Mouse (Mus musculus): ENCODE data around the gene 1700010B08Rik. TPM values are rescaled to one million over a fixed set of nuclear protein-coding genes. Genes with fewer than 3 reads are reported as not detected.
"Not testable (repeated sequence)": the region's sequence is repeated elsewhere in the genome, so short reads cannot be mapped to it uniquely, and the experiment has no call there.

Gene 1700010B08Rik
- 0.26 TPM in 1 of 2 replicates, not detected in the other for total RNA-seq (2012; rRNA removed)

GRCm38 (mm10) chr2:173719115-173719514 lies at the start of gene 1700010B08Rik:
1700010B08Rik (plus strand) TSS chr2:173719415.
- H3K36me3 ChIP-seq (ENCODE audit: control insufficient read depth, insufficient read depth, low read length, poor library complexity, severe bottlenecking); in situ Hi-C loops (cut with MboI; ENCODE audit: low sequenced_read_pairs in 2 of 2, unreplicated experiment in 2 of 2); H3K4me1 ChIP-seq (ENCODE audit: control insufficient read depth in 2 of 2, insufficient read depth in 2 of 2, low read length in 2 of 2, poor library complexity in 1 of 2); H3K9me3 ChIP-seq (ENCODE audit: control insufficient read depth, insufficient read depth, low read depth, low read length); H3K9ac ChIP-seq (ENCODE audit: insufficient read depth, low read depth, low read length, poor library complexity, severe bottlenecking); DNase-seq (ENCODE audit: low read depth, low spot score); H3K4me3 ChIP-seq (ENCODE audit: insufficient read depth in 1 of 2, low read depth in 1 of 2, low read length in 2 of 2, poor library complexity in 1 of 2, severe bottlenecking in 1 of 2); H3K27ac ChIP-seq (ENCODE audit: insufficient read depth, low read depth, low read length, poor library complexity, severe bottlenecking): not testable (repeated sequence)

DNA sequence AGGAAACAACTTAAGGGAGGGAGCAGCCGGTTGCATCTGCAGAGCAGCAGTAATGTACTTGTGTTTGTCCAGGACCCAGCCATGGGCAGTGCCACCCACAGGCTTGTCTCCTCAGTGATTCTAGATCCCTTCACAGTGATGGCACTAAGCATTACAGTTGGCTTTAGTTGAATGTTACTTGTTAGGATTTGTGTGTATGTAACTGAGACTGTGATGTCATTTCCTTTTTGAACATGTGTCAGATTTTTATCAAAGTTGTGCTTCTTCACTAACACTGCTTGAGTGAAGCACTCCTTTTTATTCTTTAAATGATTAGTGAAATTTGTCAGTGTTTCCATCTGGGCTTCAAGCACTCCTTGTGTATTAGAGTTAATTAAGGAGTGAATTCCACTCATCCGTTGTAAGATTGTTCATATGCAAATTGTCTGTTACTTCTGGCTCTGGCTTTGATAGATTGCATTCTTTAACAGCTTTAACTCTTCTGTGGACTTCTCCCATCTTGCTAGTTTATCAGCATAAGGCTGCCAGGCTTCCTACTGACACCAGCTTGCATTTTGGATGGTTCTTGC lies 46.8 kb upstream of the 1700010B08Rik start:
- Histone ChIP-seq H3K36me3 (ENCODE audit: control insufficient read depth, insufficient read depth, low read length, poor library complexity, severe bottlenecking) (peaks cover 9% of the 10 kb centered on the region; the same call in 1 of the 2 replicates), H3K4me3 (ENCODE audit: insufficient read depth in 1 of 2, low read depth in 1 of 2, low read length in 2 of 2, poor library complexity in 1 of 2, severe bottlenecking in 1 of 2) (no peak overlapping the region), H3K9me3 (ENCODE audit: control insufficient read depth, insufficient read depth, low read depth, low read length) (no peaks in the 10 kb centered on the region), H3K4me1 (ENCODE audit: control insufficient read depth in 2 of 2, insufficient read depth in 2 of 2, low read length in 2 of 2, poor library complexity in 1 of 2) (no peaks in the 10 kb centered on the region), H3K27ac (ENCODE audit: insufficient read depth, low read depth, low read length, poor library complexity, severe bottlenecking) (no peak overlapping the region), H3K9ac (ENCODE audit: insufficient read depth, low read depth, low read length, poor library complexity, severe bottlenecking) (no peak overlapping the region)
- in situ Hi-C loops (cut with MboI; ENCODE audit: low sequenced_read_pairs in 2 of 2, unreplicated experiment in 2 of 2) = no loop called here
- TF ChIP-seq CHD2 (IDR thresholded peaks at IDR 0.05; ENCODE audit: low read depth, low read length) (no peak), HCFC1 (IDR thresholded peaks at IDR 0.05; ENCODE audit: borderline replicate concordance, insufficient read depth, low read length) (no peak), ZC3H11A (IDR thresholded peaks at IDR 0.05; ENCODE audit: borderline replicate concordance, low read depth, low read length) (no peak), MAFK (IDR thresholded peaks at IDR 0.05; ENCODE audit: insufficient read depth, low read depth, low read length) (no peak), ZNF384 (IDR thresholded peaks at IDR 0.05; ENCODE audit: low read depth, low read length) (no peak)
- DNase-seq (ENCODE audit: low read depth, low spot score) = no peak

- Histone ChIP-seq H3K9me3 (ENCODE audit: control insufficient read depth, insufficient read depth, low read depth, low read length) (no peaks in the 10 kb centered on the region), H3K36me3 (ENCODE audit: control insufficient read depth, insufficient read depth, low read length, poor library complexity, severe bottlenecking) (peaks cover 9% of the 10 kb centered on the region; the same call in 1 of the 2 replicates), H3K4me1 (ENCODE audit: control insufficient read depth in 2 of 2, insufficient read depth in 2 of 2, low read length in 2 of 2, poor library complexity in 1 of 2) (no peaks in the 10 kb centered on the region), H3K4me3 (ENCODE audit: insufficient read depth in 1 of 2, low read depth in 1 of 2, low read length in 2 of 2, poor library complexity in 1 of 2, severe bottlenecking in 1 of 2) (no peak overlapping the region), H3K27ac (ENCODE audit: insufficient read depth, low read depth, low read length, poor library complexity, severe bottlenecking) (no peak overlapping the region), H3K9ac (ENCODE audit: insufficient read depth, low read depth, low read length, poor library complexity, severe bottlenecking) (no peak overlapping the region)
- DNase-seq (ENCODE audit: low read depth, low spot score) = no peak
- in situ Hi-C loops (cut with MboI; ENCODE audit: low sequenced_read_pairs in 2 of 2, unreplicated experiment in 2 of 2) = no loop called here
- TF ChIP-seq ZC3H11A (IDR thresholded peaks at IDR 0.05; ENCODE audit: borderline replicate concordance, low read depth, low read length) = no peak
- no peak for TF ChIP-seq MAFK (IDR thresholded peaks at IDR 0.05; ENCODE audit: insufficient read depth, low read depth, low read length)
- TF ChIP-seq HCFC1 (IDR thresholded peaks at IDR 0.05; ENCODE audit: borderline replicate concordance, insufficient read depth, low read length) = no peak
- no peak for TF ChIP-seq ZNF384 (IDR thresholded peaks at IDR 0.05; ENCODE audit: low read depth, low read length)
- TF ChIP-seq CHD2 (IDR thresholded peaks at IDR 0.05; ENCODE audit: low read depth, low read length) = no peak
Observed at GRCm38 (mm10) chr2:173673469-173673868, 45.7 kb upstream of the 1700010B08Rik start.

DNA sequence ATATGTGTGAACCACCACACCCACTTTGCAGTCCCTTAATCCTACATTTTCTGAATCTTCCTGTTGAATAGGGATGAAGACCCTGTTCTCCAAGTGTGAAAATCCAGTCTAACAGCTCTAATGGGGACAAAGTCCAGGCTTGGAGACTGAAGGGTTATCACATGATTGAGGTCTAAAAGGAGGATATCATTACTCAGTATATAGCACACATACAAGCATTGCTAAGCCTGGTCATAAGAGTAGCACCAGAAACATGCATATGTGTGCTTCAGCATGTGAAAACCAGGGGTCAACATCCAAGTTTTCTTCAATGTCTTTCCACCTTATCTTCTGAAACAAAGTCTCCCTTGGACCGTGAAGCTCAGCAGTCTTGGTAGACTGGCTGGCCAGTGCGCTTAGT lies 40.6 kb upstream of the 1700010B08Rik start:
- H3K9me3 ChIP-seq (ENCODE audit: control insufficient read depth, insufficient read depth, low read depth, low read length) = no peaks in the 10 kb centered on the region
- DNase-seq (ENCODE audit: low read depth, low spot score) = no peak
- H3K4me3 ChIP-seq (ENCODE audit: insufficient read depth in 1 of 2, low read depth in 1 of 2, low read length in 2 of 2, poor library complexity in 1 of 2, severe bottlenecking in 1 of 2) = no peak overlapping the region
- no peak for TF ChIP-seq CHD2 (IDR thresholded peaks at IDR 0.05; ENCODE audit: low read depth, low read length)
- no peak for TF ChIP-seq ZNF384 (IDR thresholded peaks at IDR 0.05; ENCODE audit: low read depth, low read length)
- TF ChIP-seq HCFC1 (IDR thresholded peaks at IDR 0.05; ENCODE audit: borderline replicate concordance, insufficient read depth, low read length) = no peak
- TF ChIP-seq MAFK (IDR thresholded peaks at IDR 0.05; ENCODE audit: insufficient read depth, low read depth, low read length) = no peak
- no peak for TF ChIP-seq ZC3H11A (IDR thresholded peaks at IDR 0.05; ENCODE audit: borderline replicate concordance, low read depth, low read length)
- H3K36me3 ChIP-seq (ENCODE audit: control insufficient read depth, insufficient read depth, low read length, poor library complexity, severe bottlenecking) = peaks cover 6% of the 10 kb centered on the region; the same call in 1 of the 2 replicates
- H3K4me1 ChIP-seq (ENCODE audit: control insufficient read depth in 2 of 2, insufficient read depth in 2 of 2, low read length in 2 of 2, poor library complexity in 1 of 2) = peaks cover 0 to 5% of the 10 kb centered on the region in 2 experiments; a peak in 2 of 4 replicates
- H3K27ac ChIP-seq (ENCODE audit: insufficient read depth, low read depth, low read length, poor library complexity, severe bottlenecking) = no peak overlapping the region
- H3K9ac ChIP-seq (ENCODE audit: insufficient read depth, low read depth, low read length, poor library complexity, severe bottlenecking) = no peak overlapping the region
- in situ Hi-C loops (cut with MboI; ENCODE audit: low sequenced_read_pairs in 2 of 2, unreplicated experiment in 2 of 2) = no loop called here

DNA sequence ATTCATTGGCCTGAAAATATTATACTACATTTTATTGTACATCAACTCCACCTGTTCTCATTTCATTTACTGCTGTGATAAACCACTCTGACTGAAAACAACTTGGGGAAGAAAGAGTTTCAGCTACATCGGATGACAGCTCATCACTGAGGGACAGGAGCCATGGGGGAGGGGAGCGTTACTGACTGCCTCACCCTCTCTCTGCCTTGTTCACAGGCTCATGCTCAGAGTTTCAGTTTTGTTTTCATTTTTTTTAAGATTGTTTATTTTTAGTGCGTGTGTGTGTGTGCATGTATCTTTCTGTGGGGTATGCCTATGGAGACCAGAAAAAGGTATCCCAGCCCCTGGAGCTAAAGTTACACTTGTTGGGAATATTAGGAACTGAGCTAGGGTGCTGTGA lies 40.0 kb upstream of the 1700010B08Rik start:
- no peak overlapping the region for H3K4me3 ChIP-seq (ENCODE audit: insufficient read depth in 1 of 2, low read depth in 1 of 2, low read length in 2 of 2, poor library complexity in 1 of 2, severe bottlenecking in 1 of 2)
- peaks cover 8% of the 10 kb centered on the region; the same call in 1 of the 2 replicates for H3K36me3 ChIP-seq (ENCODE audit: control insufficient read depth, insufficient read depth, low read length, poor library complexity, severe bottlenecking)
- H3K9ac ChIP-seq (ENCODE audit: insufficient read depth, low read depth, low read length, poor library complexity, severe bottlenecking) = no peak overlapping the region
- in situ Hi-C loops (cut with MboI; ENCODE audit: low sequenced_read_pairs in 2 of 2, unreplicated experiment in 2 of 2) = no loop called here
- H3K9me3 ChIP-seq (ENCODE audit: control insufficient read depth, insufficient read depth, low read depth, low read length) = no peaks in the 10 kb centered on the region
- no peak for DNase-seq (ENCODE audit: low read depth, low spot score)
- H3K4me1 ChIP-seq (ENCODE audit: control insufficient read depth in 2 of 2, insufficient read depth in 2 of 2, low read length in 2 of 2, poor library complexity in 1 of 2) = peaks cover 0 to 5% of the 10 kb centered on the region in 2 experiments; a peak in 2 of 4 replicates
- H3K27ac ChIP-seq (ENCODE audit: insufficient read depth, low read depth, low read length, poor library complexity, severe bottlenecking) = no peak overlapping the region
- no peak for TF ChIP-seq HCFC1 (IDR thresholded peaks at IDR 0.05; ENCODE audit: borderline replicate concordance, insufficient read depth, low read length)
- no peak for TF ChIP-seq MAFK (IDR thresholded peaks at IDR 0.05; ENCODE audit: insufficient read depth, low read depth, low read length)
- no peak for TF ChIP-seq CHD2 (IDR thresholded peaks at IDR 0.05; ENCODE audit: low read depth, low read length)
- no peak for TF ChIP-seq ZC3H11A (IDR thresholded peaks at IDR 0.05; ENCODE audit: borderline replicate concordance, low read depth, low read length)
- TF ChIP-seq ZNF384 (IDR thresholded peaks at IDR 0.05; ENCODE audit: low read depth, low read length) = no peak

Measured in ES-E14 (cell line).